Mouse (Mus musculus) right cerebral cortex, postnatal 36 days (tissue): ENCODE measurements at regions not wholly inside any gene's neighbourhood (a gene's known extent, or its start where the extent isn't known, plus 50 kb on each side); places are given as distances from the start of the nearest gene placed in this dataset.

ENCODE experiments used
- DNase-seq, 2 experiments: peaks; one replicate each; pipeline ENCODE4 v3.0.0; 2022; ENCODE audit warnings: low spot score in 2 of 2, mixed read lengths in 1 of 2

DNA sequence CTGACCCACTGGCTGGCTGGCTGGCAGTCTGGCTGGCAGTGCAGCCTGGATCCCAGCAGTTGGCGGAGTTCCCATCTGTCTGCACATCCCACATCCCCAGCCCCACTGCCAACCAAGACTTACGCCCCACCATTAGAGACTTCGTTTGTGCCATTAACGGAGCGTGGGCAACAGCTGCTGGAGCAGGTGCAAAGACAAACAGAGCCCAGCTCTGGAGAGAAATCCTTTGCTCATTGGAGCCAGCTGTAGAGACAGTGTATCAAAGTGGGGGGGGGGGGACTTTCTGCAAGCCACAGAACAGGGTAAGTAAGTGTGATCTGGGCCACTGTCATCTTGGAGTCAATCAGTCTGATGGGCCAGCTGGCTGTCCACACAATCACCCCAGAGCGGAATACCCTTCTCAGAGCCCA lies 52.3 kb downstream of the Rplp1 start:
- peak; percentile 45 to 50 for DNase-seq

GRCm38 (mm10) chr9:61860147-61860546 lies 54.2 kb downstream of the Rplp1 start:
- no peak for DNase-seq

DNA sequence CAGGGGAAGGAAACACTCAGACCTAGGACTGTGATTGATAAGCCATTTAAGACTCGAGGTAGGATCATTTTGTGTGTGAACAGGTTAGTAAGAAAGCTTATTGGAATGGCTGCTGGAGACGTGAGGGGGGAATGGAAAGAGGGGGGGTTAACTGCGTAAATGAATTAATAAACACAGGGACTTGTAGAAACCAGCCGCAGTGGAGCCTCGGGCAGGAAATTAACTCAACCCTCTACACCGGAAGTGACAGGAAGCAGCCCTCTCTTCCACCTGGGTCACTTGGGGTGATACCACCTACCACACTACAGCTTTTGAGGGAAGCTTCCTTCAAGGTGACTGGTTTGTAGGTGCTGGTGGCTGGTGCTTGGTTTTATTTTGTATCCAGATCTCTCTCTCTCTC lies 54.9 kb downstream of the Rplp1 start:
- no peak for DNase-seq

- no peak for DNase-seq
These were observed 56.5 kb downstream of the Rplp1 start for GRCm38 (mm10) chr9:61857817-61858216.

DNA sequence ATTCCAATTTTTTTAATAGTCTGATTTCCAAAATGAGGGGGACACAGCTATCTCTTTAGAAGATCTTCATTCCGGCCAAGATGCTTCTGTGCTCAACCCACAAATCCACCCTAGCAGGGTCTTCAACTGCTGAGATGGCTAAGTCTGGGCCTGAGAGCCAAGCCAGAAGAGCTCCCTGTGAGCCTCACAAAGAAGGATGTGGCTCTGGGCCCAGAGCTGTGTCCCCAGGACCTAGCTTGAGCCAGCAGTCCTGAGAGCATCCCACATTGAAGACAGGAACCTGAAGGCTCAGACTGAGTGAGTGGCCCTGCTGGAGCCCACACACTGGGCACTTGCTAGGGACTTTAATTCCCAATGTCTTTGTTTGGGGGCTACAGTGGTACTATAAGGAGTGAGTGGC lies 57.7 kb downstream of the Rplp1 start:
- no peak for DNase-seq

DNA sequence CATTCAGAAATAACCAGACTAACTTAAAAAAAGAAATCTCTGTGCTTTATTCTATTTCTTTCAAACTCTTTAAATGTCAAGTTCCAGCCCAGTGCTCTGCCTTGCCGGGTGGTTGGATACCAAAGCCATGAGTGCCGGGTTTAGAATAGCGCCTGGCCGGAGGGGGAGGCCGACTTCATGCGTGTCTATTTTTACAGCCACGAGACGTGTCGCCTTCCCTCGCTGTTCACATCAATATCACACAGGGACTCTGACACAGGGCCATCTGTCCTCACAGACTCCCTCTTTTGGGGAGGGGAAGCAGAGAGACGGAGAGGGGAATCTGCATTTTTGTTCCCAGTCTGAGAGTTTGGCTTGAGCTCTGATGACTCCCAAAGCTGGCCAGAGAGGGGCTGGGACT lies 58.7 kb downstream of the Rplp1 start:
- DNase-seq = no peak

GRCm38 (mm10) chr9:61853841-61854240 lies 60.5 kb downstream of the Rplp1 start:
- no peak for DNase-seq

- DNase-seq = no peak
These were observed 63.0 kb downstream of the Rplp1 start for GRCm38 (mm10) chr9:61851331-61851730.

- DNase-seq = no peak
These were observed 65.9 kb downstream of the Rplp1 start for GRCm38 (mm10) chr9:61848401-61848800.

DNA sequence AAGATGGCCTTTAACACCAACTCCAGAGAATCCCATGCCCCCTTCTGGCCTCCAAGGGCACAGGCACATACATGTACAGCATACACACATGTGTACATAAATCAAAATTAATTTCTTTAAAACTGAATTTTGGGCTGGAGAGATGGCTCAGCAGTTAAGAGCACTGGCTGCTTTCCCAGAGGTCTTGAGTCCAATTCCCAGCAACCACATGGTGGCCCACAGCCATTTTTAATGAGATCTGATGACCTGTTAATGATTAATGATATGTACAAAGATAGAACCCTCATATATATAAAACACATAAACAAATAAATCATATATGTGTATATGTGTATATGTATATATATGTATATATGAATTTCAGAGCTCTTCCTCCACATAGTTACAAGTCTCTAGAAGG lies 66.8 kb downstream of the Rplp1 start:
- no peak for DNase-seq

DNA sequence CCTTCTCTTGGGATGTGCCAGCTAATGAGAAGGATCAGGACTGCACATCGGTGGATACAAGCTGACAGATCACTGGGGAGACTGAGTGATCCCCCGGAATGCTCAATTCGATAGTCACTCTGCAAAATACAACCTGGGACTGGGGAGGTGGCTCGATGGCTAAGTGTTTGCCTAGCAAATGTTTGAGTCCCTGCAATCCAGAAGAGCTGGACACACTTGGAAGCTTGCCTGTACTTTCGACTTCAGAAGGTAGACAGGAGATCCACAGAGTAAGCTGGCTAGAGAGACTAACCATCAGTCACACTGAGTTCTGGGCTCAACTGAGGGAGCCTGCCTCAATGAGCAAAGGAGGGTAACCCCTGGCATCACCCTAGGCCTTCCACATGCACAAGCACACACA lies 69.7 kb downstream of the Rplp1 start:
- DNase-seq = no peak

GRCm38 (mm10) chr9:61844141-61844540 lies 70.2 kb downstream of the Rplp1 start:
- DNase-seq = no peak

GRCm38 (mm10) chr9:61843513-61843912 lies 70.8 kb downstream of the Rplp1 start:
- DNase-seq = no peak

DNA sequence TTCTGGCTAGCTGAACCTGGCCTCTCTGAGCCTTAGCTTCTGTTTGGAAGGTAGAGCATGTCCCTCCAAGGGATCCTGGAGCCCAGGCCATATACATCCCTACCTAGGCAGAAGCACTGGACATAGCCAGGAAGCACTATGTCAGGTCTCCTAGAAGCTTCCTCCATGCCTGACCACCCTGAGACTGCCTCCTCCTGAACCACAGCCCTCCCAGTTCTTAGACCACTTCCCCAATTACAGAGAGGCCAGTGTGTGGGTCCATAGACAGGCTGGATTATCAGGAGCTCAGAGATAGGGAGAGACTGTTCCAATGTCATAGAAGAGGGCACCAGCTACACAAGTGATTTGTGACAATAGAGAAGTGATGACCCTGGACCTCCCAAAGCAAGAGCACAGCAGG lies 72.0 kb downstream of the Rplp1 start:
- DNase-seq = no peak

DNA sequence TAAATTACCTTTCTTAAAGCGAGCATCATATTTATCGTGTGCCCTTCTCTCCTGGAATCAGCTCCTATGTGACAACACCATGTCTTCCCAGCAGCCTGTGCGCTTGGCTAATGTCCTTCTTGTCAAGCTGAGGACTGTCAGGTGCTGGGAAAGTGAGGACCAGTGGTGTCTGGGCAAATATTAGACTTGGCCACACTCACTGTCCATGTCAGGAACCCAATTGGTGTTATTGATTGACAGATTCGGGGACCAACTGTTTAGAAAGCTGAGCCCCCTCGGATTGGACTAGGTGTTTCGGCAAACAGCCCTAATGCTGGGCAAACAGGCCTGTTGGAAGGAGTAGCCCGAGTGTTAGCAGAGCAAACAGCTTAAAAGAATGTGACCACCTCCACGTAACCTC lies 73.1 kb downstream of the Rplp1 start:
- DNase-seq = no peak

- no peak for DNase-seq
These were observed 74.0 kb downstream of the Rplp1 start for GRCm38 (mm10) chr9:61840353-61840752.

DNA sequence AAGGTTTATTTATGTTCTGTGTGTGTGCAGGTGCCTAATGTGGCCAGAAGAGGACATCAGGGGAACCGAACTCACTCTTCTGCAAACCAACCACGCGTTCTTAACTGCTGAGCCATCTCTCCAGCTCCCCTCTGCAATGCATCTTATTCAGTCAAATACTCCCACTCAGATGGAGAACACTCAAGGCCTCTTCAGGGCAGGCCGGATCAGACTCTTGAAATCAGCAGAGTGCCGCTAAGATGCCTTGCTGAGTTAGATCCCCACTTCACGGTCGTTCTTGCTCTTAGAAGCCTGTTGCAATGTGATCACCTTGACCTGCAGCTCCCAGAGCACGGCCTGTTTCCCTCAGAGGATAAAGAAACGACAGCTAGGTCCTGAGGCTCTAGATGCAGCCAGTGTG lies 81.1 kb downstream of the Rplp1 start:
- no peak for DNase-seq

- peak; percentile 78 to 83 for DNase-seq
These were observed 84.1 kb downstream of the Rplp1 start for GRCm38 (mm10) chr9:61830236-61830635.

GRCm38 (mm10) chr9:61829736-61830135 lies 84.6 kb downstream of the Rplp1 start:
- DNase-seq = peak; percentile 44 to 70

- DNase-seq = no peak
These were observed 85.0 kb downstream of the Rplp1 start for GRCm38 (mm10) chr9:61829301-61829700.

GRCm38 (mm10) chr9:61827721-61828120 lies 86.6 kb downstream of the Rplp1 start:
- no peak for DNase-seq

DNA sequence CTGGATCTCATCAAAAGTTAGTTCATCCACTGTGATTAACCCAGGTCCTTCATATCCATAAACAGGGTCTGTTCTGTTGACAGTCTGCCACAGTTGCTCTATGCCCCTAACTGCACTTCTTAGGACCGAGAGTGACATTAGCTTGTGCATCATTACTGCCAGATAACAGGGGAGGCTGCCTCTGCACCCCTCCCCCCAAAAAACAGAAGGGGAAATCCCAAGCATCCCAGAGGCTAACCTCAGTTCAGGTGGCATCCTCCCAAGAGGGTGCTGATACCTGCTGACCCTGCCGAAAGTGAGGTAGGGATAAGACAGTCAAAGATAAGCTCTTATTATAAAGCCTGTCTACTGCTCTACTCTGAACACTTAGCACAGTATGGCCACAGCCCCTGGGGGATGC lies 87.3 kb downstream of the Rplp1 start:
- no peak for DNase-seq

- DNase-seq = no peak
These were observed 87.9 kb downstream of the Rplp1 start for GRCm38 (mm10) chr9:61826415-61826814.

- no peak for DNase-seq
These were observed 88.5 kb downstream of the Rplp1 start for GRCm38 (mm10) chr9:61825804-61826203.

DNA sequence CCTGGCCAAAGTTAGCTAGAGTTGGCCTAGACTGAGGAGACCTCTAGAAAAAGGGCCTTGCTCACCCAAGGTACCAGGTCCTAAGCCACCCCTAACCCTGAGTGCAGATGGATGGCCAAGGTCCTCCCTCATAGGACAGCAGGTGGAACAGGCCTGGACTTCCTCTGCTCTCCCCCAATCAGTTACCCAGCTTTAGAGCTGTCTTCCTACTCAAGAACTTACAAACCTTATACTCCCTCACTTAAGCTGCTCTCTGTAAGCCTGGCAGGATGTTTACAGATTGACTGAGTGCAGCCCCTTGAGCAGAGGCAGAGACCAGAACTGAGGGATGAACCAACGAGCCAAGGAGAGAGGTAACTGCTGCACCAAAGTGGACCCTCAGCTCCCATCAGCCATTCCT lies 94.5 kb downstream of the Rplp1 start:
- DNase-seq = no peak
